Mouse (Mus musculus) urinary bladder, postnatal 0 days (tissue): ENCODE data around the gene Srsf4. TPM values are rescaled to one million over a fixed set of nuclear protein-coding genes. Genes with fewer than 3 reads are reported as not detected.

Experiments used
- polyA plus RNA-seq: library from polyadenylated mRNA; unstranded; fragments of >200 nt; fragmentation: Nextera tagmentation; extraction: Ambion mirVana; gene quantifications from 2 replicates; pipeline ENCODE4 v1.2.1, GENCODE M21; 2015

Gene Srsf4
- polyA plus RNA-seq = 45.9 and 46.3 TPM in 2 replicates

GRCm38 (mm10) chr4:131873293-131874168, at the start of gene Srsf4:
TSS of gene Srsf4 (plus strand) at chr4:131873617.

GRCm38 (mm10) chr4:131837872-131838524, 35.4 kb upstream of the Srsf4 start, which contains the start of gene Ptpru:
TSS of gene Ptpru (minus strand) at chr4:131838288.

GRCm38 (mm10) chr4:131843290-131843743, 30.1 kb upstream of the Srsf4 start, which contains the start of gene Mecr:
TSS of gene Mecr (plus strand) at chr4:131843470.

GRCm38 (mm10) chr4:131921461-131922346, 48.3 kb downstream of the Srsf4 start, which contains the start of gene Tmem200b:
TSS of gene Tmem200b (plus strand) at chr4:131921771.

Other genes starting within 250 kb of the Srsf4 start
- gene Ptpru, start 35.3 kb upstream of the Srsf4 start, polyA plus RNA-seq = 5.4 and 5.5 TPM in 2 replicates
- gene Mecr, start 30.1 kb upstream of the Srsf4 start, polyA plus RNA-seq = 32.0 and 32.8 TPM in 2 replicates
- 2.1 and 2.8 TPM in 2 replicates for gene Tmem200b, start 48.2 kb downstream of the Srsf4 start, polyA plus RNA-seq
- gene Gm10300, start 201.1 kb downstream of the Srsf4 start, polyA plus RNA-seq = 0.11 TPM in 1 of 2 replicates, not detected in the other
- gene Epb41, start 201.7 kb downstream of the Srsf4 start, polyA plus RNA-seq = 25.3 and 32.7 TPM in 2 replicates